Mouse (Mus musculus): Measurements from ENCODE around the gene Rftn2.
"Not testable (repeated sequence)": the region's sequence is repeated elsewhere in the genome, so short reads cannot be mapped to it uniquely, and the experiment has no call there.

The Rftn2 gene

DNA sequence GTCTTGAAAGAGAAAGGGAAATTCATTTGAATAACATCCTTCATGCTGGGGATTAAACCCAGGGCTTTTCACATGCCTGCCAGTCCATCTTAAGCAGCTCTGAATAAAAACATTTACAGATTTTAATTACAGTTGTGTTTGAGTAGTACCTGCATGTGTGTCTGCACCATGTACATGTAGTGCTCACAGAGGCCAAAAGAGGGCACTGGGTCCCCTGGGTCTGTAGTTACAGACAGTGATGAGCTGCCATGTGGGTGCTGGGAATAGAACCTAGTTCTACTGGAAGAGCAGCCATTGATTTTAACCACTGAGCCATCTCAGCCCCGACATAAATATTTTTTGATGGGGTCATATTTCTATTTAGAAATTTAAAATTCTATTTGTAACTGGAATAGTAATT lies 90.7 kb downstream of the Rftn2 start:
- in situ Hi-C loops (cut with MboI; ENCODE audit: low pct_unique_long_range_greater_than_20kb in 1 of 2, low sequenced_read_pairs in 2 of 2, unreplicated experiment in 1 of 2), result no loop called here

DNA sequence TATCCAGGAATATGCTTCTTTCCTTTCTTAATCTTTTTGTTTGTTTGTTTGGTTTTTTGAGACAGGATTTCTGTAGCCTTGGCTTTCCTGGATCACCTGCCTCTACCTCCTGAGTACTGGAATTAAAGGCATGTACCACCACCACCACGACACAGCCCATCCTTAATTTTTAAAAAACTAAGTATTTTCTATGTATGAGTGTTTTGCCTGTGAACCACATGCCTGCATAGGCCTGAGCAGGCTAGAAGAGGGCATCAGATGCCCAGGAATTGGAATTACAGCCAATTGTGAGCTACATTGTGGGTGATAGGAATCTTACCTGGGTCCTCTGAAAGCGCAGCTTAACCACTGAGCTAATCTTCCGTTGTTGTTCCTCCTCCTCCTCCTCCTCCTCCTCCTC lies 92.3 kb downstream of the Rftn2 start:
- in situ Hi-C loops (cut with MboI; ENCODE audit: low pct_unique_long_range_greater_than_20kb in 1 of 2, low sequenced_read_pairs in 2 of 2, unreplicated experiment in 1 of 2), result no loop called here

DNA sequence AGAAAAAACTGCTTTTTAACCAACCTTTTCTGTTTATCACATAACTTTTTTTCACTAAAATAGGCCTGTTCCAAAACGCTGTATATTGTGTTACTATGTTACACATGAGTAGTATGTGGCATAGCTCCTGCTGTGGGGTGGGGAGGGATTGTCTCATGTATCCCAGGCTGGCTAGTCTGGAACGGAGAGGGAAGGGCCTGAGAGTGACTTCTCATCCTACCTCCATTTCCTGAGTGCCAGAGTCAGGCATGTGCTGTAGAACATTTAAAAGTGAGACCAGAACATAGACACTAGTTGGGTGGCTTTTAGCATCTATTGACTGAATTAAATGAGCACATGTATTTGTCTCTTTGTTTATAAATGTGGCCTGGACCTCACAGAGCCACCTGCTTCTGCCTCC lies 93.4 kb downstream of the Rftn2 start:
- in situ Hi-C loops (cut with MboI; ENCODE audit: low pct_unique_long_range_greater_than_20kb in 1 of 2, low sequenced_read_pairs in 2 of 2, unreplicated experiment in 1 of 2), result no loop called here

DNA sequence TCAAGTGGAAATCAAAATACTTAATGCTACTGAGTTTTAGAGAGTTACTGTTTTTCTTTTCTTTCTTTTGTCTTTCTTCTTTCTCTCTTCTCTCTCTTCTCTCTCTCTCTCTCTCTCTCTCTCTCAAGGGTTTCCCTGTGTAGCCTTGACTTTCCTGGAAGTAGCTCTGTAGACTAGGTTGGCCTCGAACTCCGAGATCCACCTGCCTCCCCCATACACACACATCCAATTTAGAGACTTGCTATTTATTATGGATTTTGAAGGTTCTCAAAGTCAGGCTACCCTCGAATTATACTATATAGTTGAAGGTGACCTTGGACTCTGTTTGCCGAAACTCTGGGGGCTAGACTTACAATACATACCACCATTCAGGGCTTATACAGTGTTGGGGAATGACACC lies 94.3 kb downstream of the Rftn2 start:
- in situ Hi-C loops (cut with MboI; ENCODE audit: low pct_unique_long_range_greater_than_20kb in 1 of 2, low sequenced_read_pairs in 2 of 2, unreplicated experiment in 1 of 2), result no loop called here

DNA sequence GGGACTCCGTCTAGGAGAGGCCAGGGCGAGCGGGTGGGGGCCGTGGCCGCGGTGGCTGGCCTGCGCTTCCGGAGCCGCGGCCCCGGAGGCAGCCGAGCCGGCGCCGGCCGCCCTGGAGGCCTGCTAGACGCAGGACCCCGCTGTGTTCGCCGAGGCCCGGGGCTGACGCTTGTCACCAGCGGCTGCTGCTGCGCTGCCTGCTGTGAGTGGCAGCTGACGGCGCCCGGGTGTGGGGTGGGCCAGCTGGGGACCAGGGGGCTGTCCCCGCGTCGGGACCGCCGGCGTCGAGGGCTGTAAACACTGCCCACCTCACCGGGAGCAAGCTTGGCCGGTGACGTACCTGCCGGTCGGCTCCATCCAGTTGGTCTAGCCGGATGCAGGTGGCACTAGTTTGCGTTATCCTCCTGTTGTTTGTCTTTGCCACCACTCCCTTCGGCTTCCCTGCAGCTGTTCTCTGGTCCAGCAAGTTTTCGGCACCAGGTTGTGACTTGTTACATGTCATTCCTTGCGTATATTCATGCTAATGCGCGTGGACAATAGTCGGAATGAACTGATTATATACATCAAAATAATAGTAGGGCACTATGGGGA lies 95.1 kb downstream of the Rftn2 start:
- in situ Hi-C loops (cut with MboI; ENCODE audit: low pct_unique_long_range_greater_than_20kb in 1 of 2, low sequenced_read_pairs in 2 of 2, unreplicated experiment in 1 of 2), result no loop called here

DNA sequence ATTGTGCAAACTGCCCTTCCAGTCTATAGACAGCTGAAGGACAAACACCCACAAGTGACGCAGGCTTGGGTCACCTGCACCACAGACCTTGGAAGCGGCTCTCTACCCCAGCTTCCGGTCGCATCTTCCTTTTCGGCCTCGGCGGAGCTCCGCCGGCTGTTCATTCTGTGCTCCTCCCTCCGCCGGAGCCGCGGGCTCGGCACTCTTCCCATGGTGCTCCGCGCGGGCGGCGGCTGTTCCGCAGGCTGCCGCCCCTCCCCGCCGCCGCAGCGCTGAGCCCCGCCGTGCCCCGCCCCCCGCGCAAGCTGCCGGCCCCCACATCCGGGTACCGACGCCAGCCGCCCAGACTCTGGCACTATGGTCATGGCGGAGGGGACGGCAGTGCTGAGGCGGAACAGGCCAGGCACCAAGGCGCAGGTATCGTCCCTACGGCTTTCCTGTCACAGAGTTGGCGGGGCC lies 95.6 kb downstream of the Rftn2 start, which contains the start of gene Mob4:
Mob4 (plus strand) TSS at position 289 of the 459 bp plus-strand sequence.
- in situ Hi-C loops (cut with MboI; ENCODE audit: low pct_unique_long_range_greater_than_20kb in 1 of 2, low sequenced_read_pairs in 2 of 2, unreplicated experiment in 1 of 2), result no loop called here

DNA sequence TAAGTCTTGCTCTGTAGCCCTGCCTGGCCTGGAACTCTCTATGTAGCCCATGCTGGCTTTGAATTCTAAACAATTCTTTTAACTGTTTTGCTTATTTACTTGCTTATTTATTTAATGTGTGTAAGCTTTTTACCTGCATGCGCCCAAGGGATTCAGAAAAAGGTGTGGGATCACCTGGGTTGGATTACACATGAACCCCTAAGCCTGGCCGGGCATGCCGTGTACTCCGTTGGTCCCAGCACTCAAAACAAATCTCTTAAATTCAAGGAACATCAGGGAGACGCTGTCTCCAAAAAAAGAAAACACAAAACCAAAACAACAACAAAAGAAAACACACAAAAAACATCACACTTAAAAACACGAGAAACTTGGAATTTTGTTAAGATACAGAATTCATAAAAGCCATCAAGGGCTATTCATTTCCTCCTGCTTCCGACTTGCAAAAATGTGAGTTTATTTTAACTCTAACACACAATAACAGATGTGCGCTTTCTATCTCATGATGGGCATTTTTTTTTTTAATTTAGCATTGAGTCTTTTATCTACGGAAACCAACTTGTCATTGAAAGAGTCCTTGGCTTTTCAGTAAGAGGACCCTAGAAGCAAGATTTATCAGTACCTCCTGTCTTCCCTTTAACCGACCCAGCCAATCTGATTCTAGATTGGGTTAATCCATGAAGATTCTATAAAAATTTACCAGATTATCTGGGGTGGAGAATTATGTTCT lies 96.2 kb downstream of the Rftn2 start:
- in situ Hi-C loops (cut with MboI; ENCODE audit: low pct_unique_long_range_greater_than_20kb in 1 of 2, low sequenced_read_pairs in 2 of 2, unreplicated experiment in 1 of 2), result no loop called here

- in situ Hi-C loops (cut with MboI; ENCODE audit: low pct_unique_long_range_greater_than_20kb in 1 of 2, low sequenced_read_pairs in 2 of 2, unreplicated experiment in 1 of 2), result no loop called here
These were observed 96.9 kb downstream of the Rftn2 start for GRCm38 (mm10) chr1:55129716-55130115.

GRCm38 (mm10) chr1:55124136-55124535 lies 102.4 kb downstream of the Rftn2 start:
- in situ Hi-C loops (cut with MboI; ENCODE audit: low pct_unique_long_range_greater_than_20kb in 1 of 2, low sequenced_read_pairs in 2 of 2, unreplicated experiment in 1 of 2), result not testable (repeated sequence)

DNA sequence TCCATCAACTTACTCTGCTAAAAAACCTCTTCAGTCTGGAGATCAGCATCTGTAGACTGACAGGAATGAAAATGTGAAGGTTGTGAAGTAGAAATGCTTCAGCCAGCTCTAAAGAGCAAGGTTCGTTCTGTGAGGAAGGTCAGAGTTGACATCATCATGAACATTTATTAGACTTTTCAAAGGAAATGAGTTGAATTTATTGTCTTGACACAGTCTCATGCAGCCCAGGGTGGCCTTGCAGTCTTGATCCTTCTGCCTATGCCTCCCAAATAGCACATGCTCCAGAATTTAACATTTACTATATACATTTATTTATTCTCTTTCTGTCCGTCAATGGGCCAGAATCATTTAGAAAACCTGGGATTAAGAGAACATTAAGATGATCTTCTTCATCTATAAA lies 103.0 kb downstream of the Rftn2 start:
- in situ Hi-C loops (cut with MboI; ENCODE audit: low pct_unique_long_range_greater_than_20kb in 1 of 2, low sequenced_read_pairs in 2 of 2, unreplicated experiment in 1 of 2), result no loop called here

GRCm38 (mm10) chr1:55123046-55123445 lies 103.5 kb downstream of the Rftn2 start:
- in situ Hi-C loops (cut with MboI; ENCODE audit: low pct_unique_long_range_greater_than_20kb in 1 of 2, low sequenced_read_pairs in 2 of 2, unreplicated experiment in 1 of 2), result no loop called here
